Mouse (Mus musculus) common myeloid progenitor, adult 5-6 weeks (primary cell): ENCODE measurements around the gene Fam170b. TPM values are rescaled to one million over a fixed set of nuclear protein-coding genes. Genes with fewer than 3 reads are reported as not detected.

Source experiments
- ATAC-seq: replicated peaks from 2 replicates; pipeline ENCODE4 v1.8.0; 2016; ENCODE audit warnings: low read depth, mild to moderate bottlenecking, moderate TSS enrichment, inconsistent platforms; ENCODE audit not compliant: poor library complexity, severe bottlenecking
- total RNA-seq: library from RNA; stranded (forward); fragments of 200-1000, 187-1606 nt; gene quantifications from 2 replicates; pipeline ENCODE4 v1.2.3, GENCODE M21; 2017

Fam170b gene
- not detected in 2 replicates for total RNA-seq

- no peak for ATAC-seq
Observed at GRCm38 (mm10) chr14:32833847-32834246, at the start of gene Fam170b. Gene Fam170b (plus strand): TSS chr14:32833962.

- ATAC-seq: peak; percentile 43
Observed at GRCm38 (mm10) chr14:32784130-32784747, 49.5 kb upstream of the Fam170b start.

GRCm38 (mm10) chr14:32784748-32785134 is 49.0 kb upstream of the Fam170b start:
- no peak for ATAC-seq

- ATAC-seq: peak; percentile 90
Observed at GRCm38 (mm10) chr14:32785556-32786130, 48.1 kb upstream of the Fam170b start, which contains the start of gene Tmem273. Gene Tmem273 (plus strand): TSS chr14:32785963.

GRCm38 (mm10) chr14:32787691-32788090 is 46.1 kb upstream of the Fam170b start:
- ATAC-seq: no peak

- no peak for ATAC-seq
Observed at GRCm38 (mm10) chr14:32796375-32796774, 37.4 kb upstream of the Fam170b start.

- 0 out of 2 replicates have a peak, but pooled peaks have one; percentile 3 for ATAC-seq
Observed at GRCm38 (mm10) chr14:32797803-32798202, 36.0 kb upstream of the Fam170b start.

- ATAC-seq: peak; percentile 64
Observed at GRCm38 (mm10) chr14:32798355-32798754, 35.4 kb upstream of the Fam170b start.

- ATAC-seq: no peak
Observed at GRCm38 (mm10) chr14:32800048-32800447, 33.7 kb upstream of the Fam170b start.

GRCm38 (mm10) chr14:32801016-32801661 is 32.6 kb upstream of the Fam170b start:
- peak; percentile 46 for ATAC-seq

GRCm38 (mm10) chr14:32801662-32802024 is 32.1 kb upstream of the Fam170b start:
- ATAC-seq: peak; percentile 34; the same call in 1 of the 2 replicates

- no peak for ATAC-seq
Observed at GRCm38 (mm10) chr14:32810111-32810510, 23.7 kb upstream of the Fam170b start.

- peak; percentile 29; the same call in 1 of the 2 replicates for ATAC-seq
Observed at GRCm38 (mm10) chr14:32812429-32812828, 21.3 kb upstream of the Fam170b start.

- ATAC-seq: no peak
Observed at GRCm38 (mm10) chr14:32814961-32815360, 18.8 kb upstream of the Fam170b start.

- peak; percentile 36; the same call in 1 of the 2 replicates for ATAC-seq
Observed at GRCm38 (mm10) chr14:32816533-32816932, 17.2 kb upstream of the Fam170b start.

GRCm38 (mm10) chr14:32817258-32817657 is 16.5 kb upstream of the Fam170b start:
- ATAC-seq: no peak

- no peak for ATAC-seq
Observed at GRCm38 (mm10) chr14:32819297-32819696, 14.5 kb upstream of the Fam170b start.

- no peak for ATAC-seq
Observed at GRCm38 (mm10) chr14:32822812-32823211, 10.9 kb upstream of the Fam170b start.

GRCm38 (mm10) chr14:32823861-32824260 is 9.9 kb upstream of the Fam170b start:
- ATAC-seq: 0 out of 2 replicates have a peak, but pooled peaks have one; percentile 52

- ATAC-seq: no peak
Observed at GRCm38 (mm10) chr14:32824267-32825150, 9.3 kb upstream of the Fam170b start.
